Comparison of ENCODE assay signal across 13 mouse cellular contexts in genomic region chr11:7534590-7534989, GRCm38 (mm10).
"Had no signal": no experiment of that assay in that cellular context is flagged by ENCODE, and none has a peak within 500 bp of the region (broad histone marks: within the 10 kb centered on the region; RNA-seq: fewer than 3 reads in every experiment).

No protein-coding gene starts in this region.

- DNase-seq: gastrocnemius, postnatal 14 days; gastrocnemius, postnatal 36 days; heart, adult 11 months; heart, adult 2 months; heart, postnatal 14 days; heart, postnatal 36 days; kidney, adult 11 months; kidney, adult 2 months; kidney, adult 9 months; kidney, postnatal 14 days; kidney, postnatal 4 days; liver; liver, embryonic 13.5 days had no signal
